Mouse (Mus musculus): ENCODE measurements at regions not wholly inside any gene's neighbourhood (a gene's known extent, or its start where the extent isn't known, plus 50 kb on each side); places are given as distances from the start of the nearest gene placed in this dataset.

DNA sequence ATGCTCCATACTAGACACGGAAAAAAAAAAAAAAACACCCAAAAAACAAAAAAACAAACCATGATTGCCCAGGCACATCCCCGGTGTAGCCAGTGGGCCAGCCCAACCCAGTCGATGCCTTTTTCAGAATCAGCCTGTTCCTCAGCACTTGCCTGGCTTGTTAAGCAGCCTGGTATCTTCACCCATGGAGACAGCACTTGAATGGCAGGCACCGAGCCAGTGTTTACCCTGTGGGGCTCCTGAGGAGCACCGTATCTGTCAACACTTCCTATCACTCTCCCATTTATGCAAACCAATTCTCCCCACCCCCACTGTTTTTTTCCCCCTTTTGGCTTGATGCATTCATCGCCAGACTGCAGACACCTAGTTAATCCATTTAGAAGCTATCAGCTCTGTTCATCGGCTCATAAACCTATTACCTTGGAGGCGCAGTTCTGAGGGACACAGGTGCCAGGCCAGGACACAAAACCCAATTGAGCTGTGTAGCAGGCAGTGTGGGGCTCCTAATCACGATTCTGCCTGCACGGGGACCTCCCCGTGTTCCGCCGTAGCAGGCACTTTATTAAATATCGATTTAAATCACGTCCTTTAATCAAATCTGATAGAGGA lies 537.8 kb downstream of the Ofcc1 start:
- peak in 1 of 2 experiments; percentile 13 for DNase-seq (ENCODE audit: extremely low spot score in 1 of 2, low spot score in 1 of 2)

DNA sequence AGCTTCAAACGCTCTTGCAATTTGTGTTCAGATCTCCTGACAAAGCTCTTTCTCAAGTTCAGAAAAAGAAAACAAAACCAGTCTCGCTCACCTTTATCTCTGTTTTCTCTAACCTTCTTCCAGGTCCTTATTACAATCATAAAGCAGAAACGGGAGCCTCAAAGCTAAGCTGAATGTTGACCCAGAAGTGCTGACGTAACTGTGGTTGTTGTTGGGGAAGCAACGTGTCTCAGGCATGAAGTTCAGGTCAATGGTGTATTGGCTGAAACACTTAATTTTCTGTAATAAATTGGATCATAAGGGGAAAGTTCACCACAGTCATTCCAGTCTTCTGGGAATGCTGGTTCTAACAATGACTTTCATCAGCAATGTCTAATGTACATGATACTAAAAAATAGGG lies 586.7 kb downstream of the Ofcc1 start:
- DNase-seq (ENCODE audit: extremely low spot score in 1 of 2, low spot score in 1 of 2): no peak

DNA sequence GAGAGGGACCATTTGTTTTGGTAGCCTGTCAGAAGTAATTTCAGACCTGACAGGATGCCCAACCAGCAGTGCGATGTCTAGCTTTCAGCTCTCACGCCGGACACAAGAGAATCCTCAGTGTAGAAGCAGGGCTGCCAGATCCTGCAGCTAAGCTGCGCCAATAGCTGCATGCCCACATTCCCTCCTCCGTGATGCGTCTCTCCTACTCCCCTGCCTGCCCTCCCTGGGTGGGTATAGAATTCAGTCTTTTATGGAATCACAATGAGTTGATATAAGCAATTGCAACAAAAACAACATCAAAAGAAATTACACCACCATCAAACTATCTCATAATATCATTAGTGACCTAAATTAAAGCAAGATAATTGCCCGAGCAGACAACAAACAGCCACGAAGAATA lies 587.1 kb downstream of the Ofcc1 start:
- peak; percentile 6 to 7 for DNase-seq (ENCODE audit: extremely low spot score in 1 of 2, low spot score in 1 of 2)

DNA sequence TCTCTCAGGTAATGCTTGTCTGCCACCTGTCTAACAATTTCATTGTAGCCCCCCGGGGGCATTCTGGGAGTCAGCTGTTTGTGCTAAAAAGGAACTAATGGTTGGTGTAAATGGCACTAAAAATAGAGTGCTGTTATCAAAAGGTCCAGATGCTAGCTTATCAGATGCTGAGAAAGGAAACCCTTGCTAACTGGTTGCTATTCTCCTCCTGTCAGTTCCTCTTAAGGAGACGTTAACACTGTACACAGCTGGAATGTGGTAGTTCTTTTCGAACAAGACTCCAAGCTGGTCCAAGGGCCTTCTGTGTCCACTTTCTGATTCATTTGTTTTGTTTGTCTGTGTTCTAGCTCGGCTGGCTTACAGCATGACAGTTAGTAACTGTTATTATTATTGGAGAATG lies 592.0 kb downstream of the Ofcc1 start:
- DNase-seq (ENCODE audit: extremely low spot score in 1 of 2, low spot score in 1 of 2): no peak

DNA sequence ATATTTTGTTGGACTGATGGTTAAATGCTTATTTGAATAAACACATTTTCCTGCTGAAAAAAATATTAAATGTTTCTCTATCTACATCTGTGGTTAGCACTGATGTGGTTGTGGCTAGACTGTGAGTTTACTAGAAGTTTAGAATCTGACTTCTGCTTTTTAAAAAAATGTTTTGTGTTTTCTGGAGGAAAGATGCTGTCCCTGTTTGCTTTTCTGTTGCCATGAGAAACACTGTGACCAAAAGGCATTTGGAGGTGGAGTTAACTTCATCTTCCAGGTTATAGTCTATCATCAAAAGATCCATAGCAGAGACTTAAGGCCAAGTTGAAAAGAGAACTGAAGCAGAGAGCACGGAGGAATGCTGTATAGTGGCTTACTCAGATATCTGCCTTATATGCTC lies 594.4 kb downstream of the Ofcc1 start:
- no peak for DNase-seq (ENCODE audit: extremely low spot score in 1 of 2, low spot score in 1 of 2)

Data from layer of hippocampus, postnatal 25 days (tissue).